Mouse (Mus musculus): ENCODE measurements around the gene Copg2. TPM values are rescaled to one million over a fixed set of nuclear protein-coding genes. Genes with fewer than 3 reads are reported as not detected.
A peak's percentile ranks its signal among the peaks of the same experiment; 100 is the strongest.

Gene Copg2
- polyA plus RNA-seq, 1 experiment from 2014 or later, result 26.8 TPM

GRCm38 (mm10) chr6:30897520-30897919 lies 926 bp upstream of the Copg2 start:
- Histone ChIP-seq H3K9me3 (ENCODE audit: control insufficient read depth, low read length) (no peaks in the 10 kb centered on the region), H3K4me1 (replicated peaks; ENCODE audit: control insufficient read depth, insufficient read depth, low read length) (peaks cover 5% of the 10 kb centered on the region; the same call in 1 of the 2 replicates), H3K4me3 (ENCODE audit: low read length) (no peak overlapping the region), H3K27me3 (ENCODE audit: control insufficient read depth, insufficient read depth, low read depth, low read length) (no peaks in the 10 kb centered on the region), H3K9ac (ENCODE audit: low read length) (no peak overlapping the region), H3K4me2 (ENCODE audit: low read depth, low read length) (no peak overlapping the region; the same call in 1 of the 2 replicates), H3K36me3 (ENCODE audit: control insufficient read depth, insufficient read depth, low read length) (no peaks in the 10 kb centered on the region), H3K27ac (ENCODE audit: low read length) (no peak overlapping the region)
- 72% methylated on average over 6 of the region's 6 CpGs for WGBS
- ATAC-seq (ENCODE audit: low read depth), result no peak

- Histone ChIP-seq H3K4me2 (ENCODE audit: low read depth, low read length) (peak overlapping the region; percentile 65), H3K36me3 (ENCODE audit: control insufficient read depth, insufficient read depth, low read length) (no peaks in the 10 kb centered on the region), H3K9ac (ENCODE audit: low read length) (peak overlapping the region; percentile 66), H3K27me3 (ENCODE audit: control insufficient read depth, insufficient read depth, low read depth, low read length) (no peaks in the 10 kb centered on the region), H3K27ac (ENCODE audit: low read length) (peak overlapping the region; percentile 58), H3K4me3 (ENCODE audit: low read length) (peak overlapping the region; percentile 81), H3K4me1 (replicated peaks; ENCODE audit: control insufficient read depth, insufficient read depth, low read length) (peaks cover 5% of the 10 kb centered on the region; the same call in 1 of the 2 replicates), H3K9me3 (ENCODE audit: control insufficient read depth, low read length) (no peaks in the 10 kb centered on the region)
- WGBS, result 12% methylated on average over 8 of the region's 8 CpGs
- peak; percentile 4; the same call in 1 of the 2 replicates for ATAC-seq (ENCODE audit: low read depth)
Measured at GRCm38 (mm10) chr6:30896986-30897327, 363 bp upstream of the Copg2 start.

GRCm38 (mm10) chr6:30895819-30896194 lies 787 bp downstream of the Copg2 start:
- H3K9me3 ChIP-seq (ENCODE audit: control insufficient read depth, low read length), result no peaks in the 10 kb centered on the region
- H3K4me1 ChIP-seq (replicated peaks; ENCODE audit: control insufficient read depth, insufficient read depth, low read length), result peaks cover 5% of the 10 kb centered on the region; the same call in 1 of the 2 replicates
- peak overlapping the region; percentile 81 for H3K4me3 ChIP-seq (ENCODE audit: low read length)
- no peaks in the 10 kb centered on the region for H3K27me3 ChIP-seq (ENCODE audit: control insufficient read depth, insufficient read depth, low read depth, low read length)
- 19% methylated on average over 3 of the region's 3 CpGs for WGBS
- no peaks in the 10 kb centered on the region for H3K36me3 ChIP-seq (ENCODE audit: control insufficient read depth, insufficient read depth, low read length)
- no peak; the same call in 1 of the 2 replicates for ATAC-seq (ENCODE audit: low read depth)
- peak overlapping the region; percentile 95 for H3K27ac ChIP-seq (ENCODE audit: low read length)
- peak overlapping the region; percentile 90 for H3K9ac ChIP-seq (ENCODE audit: low read length)
- H3K4me2 ChIP-seq (ENCODE audit: low read depth, low read length), result peak overlapping the region; percentile 65

GRCm38 (mm10) chr6:30893081-30893480 lies 3.5 kb downstream of the Copg2 start:
- Histone ChIP-seq H3K4me1 (replicated peaks; ENCODE audit: control insufficient read depth, insufficient read depth, low read length) (peaks cover 5% of the 10 kb centered on the region; the same call in 1 of the 2 replicates), H3K27me3 (ENCODE audit: control insufficient read depth, insufficient read depth, low read depth, low read length) (no peaks in the 10 kb centered on the region), H3K27ac (ENCODE audit: low read length) (no peak overlapping the region), H3K4me3 (ENCODE audit: low read length) (no peak overlapping the region), H3K36me3 (ENCODE audit: control insufficient read depth, insufficient read depth, low read length) (no peaks in the 10 kb centered on the region), H3K9ac (ENCODE audit: low read length) (no peak overlapping the region), H3K9me3 (ENCODE audit: control insufficient read depth, low read length) (no peaks in the 10 kb centered on the region), H3K4me2 (ENCODE audit: low read depth, low read length) (no peak overlapping the region)
- WGBS, result 68% methylated on average over 4 of the region's 4 CpGs
- ATAC-seq (ENCODE audit: low read depth), result no peak

- Histone ChIP-seq H3K4me2 (ENCODE audit: low read depth, low read length) (no peak overlapping the region), H3K9ac (ENCODE audit: low read length) (no peak overlapping the region), H3K4me3 (ENCODE audit: low read length) (no peak overlapping the region), H3K27me3 (ENCODE audit: control insufficient read depth, insufficient read depth, low read depth, low read length) (no peaks in the 10 kb centered on the region), H3K4me1 (replicated peaks; ENCODE audit: control insufficient read depth, insufficient read depth, low read length) (0 out of 2 replicates have a peak, but pooled peaks cover 5% of the 10 kb centered on the region), H3K9me3 (ENCODE audit: control insufficient read depth, low read length) (no peaks in the 10 kb centered on the region), H3K27ac (ENCODE audit: low read length) (no peak overlapping the region), H3K36me3 (ENCODE audit: control insufficient read depth, insufficient read depth, low read length) (no peaks in the 10 kb centered on the region)
- no peak for ATAC-seq (ENCODE audit: low read depth)
Measured at GRCm38 (mm10) chr6:30891761-30892160, 4.8 kb downstream of the Copg2 start.

- peaks cover 6% of the 10 kb centered on the region; the same call in 1 of the 2 replicates for H3K36me3 ChIP-seq (ENCODE audit: control insufficient read depth, insufficient read depth, low read length)
Measured at GRCm38 (mm10) chr6:30884856-30885255, 11.7 kb downstream of the Copg2 start.

GRCm38 (mm10) chr6:30883491-30883890 lies 13.1 kb downstream of the Copg2 start:
- no peaks in the 10 kb centered on the region for H3K27me3 ChIP-seq (ENCODE audit: control insufficient read depth, insufficient read depth, low read depth, low read length)
- H3K4me3 ChIP-seq (ENCODE audit: low read length), result no peak overlapping the region
- peaks cover 6% of the 10 kb centered on the region; the same call in 1 of the 2 replicates for H3K36me3 ChIP-seq (ENCODE audit: control insufficient read depth, insufficient read depth, low read length)
- peak; percentile 54; the same call in 1 of the 2 replicates for ATAC-seq (ENCODE audit: low read depth)
- H3K9me3 ChIP-seq (ENCODE audit: control insufficient read depth, low read length), result no peaks in the 10 kb centered on the region
- WGBS, result 59% methylated on average over 4 of the region's 4 CpGs
- no peaks in the 10 kb centered on the region for H3K4me1 ChIP-seq (replicated peaks; ENCODE audit: control insufficient read depth, insufficient read depth, low read length)
- no peak overlapping the region for H3K4me2 ChIP-seq (ENCODE audit: low read depth, low read length)
- H3K9ac ChIP-seq (ENCODE audit: low read length), result no peak overlapping the region
- H3K27ac ChIP-seq (ENCODE audit: low read length), result no peak overlapping the region

More at GRCm38 (mm10) chr6:30884856-30885255, 11.7 kb downstream of the Copg2 start:
- H3K9ac ChIP-seq (ENCODE audit: low read length), result no peak overlapping the region
- H3K4me1 ChIP-seq (replicated peaks; ENCODE audit: control insufficient read depth, insufficient read depth, low read length), result no peaks in the 10 kb centered on the region
- ATAC-seq (ENCODE audit: low read depth), result no peak
- H3K4me2 ChIP-seq (ENCODE audit: low read depth, low read length), result no peak overlapping the region
- no peaks in the 10 kb centered on the region for H3K9me3 ChIP-seq (ENCODE audit: control insufficient read depth, low read length)
- H3K4me3 ChIP-seq (ENCODE audit: low read length), result no peak overlapping the region
- WGBS, result 85% methylated on average over 3 of the region's 3 CpGs
- no peak overlapping the region for H3K27ac ChIP-seq (ENCODE audit: low read length)
- no peaks in the 10 kb centered on the region for H3K27me3 ChIP-seq (ENCODE audit: control insufficient read depth, insufficient read depth, low read depth, low read length)

GRCm38 (mm10) chr6:30876661-30877060 lies 19.9 kb downstream of the Copg2 start:
- no peak for ATAC-seq (ENCODE audit: low read depth)
- no peak overlapping the region for H3K4me3 ChIP-seq (ENCODE audit: low read length)
- H3K9ac ChIP-seq (ENCODE audit: low read length), result no peak overlapping the region
- no peaks in the 10 kb centered on the region for H3K9me3 ChIP-seq (ENCODE audit: control insufficient read depth, low read length)
- no peak overlapping the region for H3K4me2 ChIP-seq (ENCODE audit: low read depth, low read length)
- 0 out of 2 replicates have a peak, but pooled peaks cover 2% of the 10 kb centered on the region for H3K36me3 ChIP-seq (ENCODE audit: control insufficient read depth, insufficient read depth, low read length)
- H3K27me3 ChIP-seq (ENCODE audit: control insufficient read depth, insufficient read depth, low read depth, low read length), result no peaks in the 10 kb centered on the region
- H3K4me1 ChIP-seq (replicated peaks; ENCODE audit: control insufficient read depth, insufficient read depth, low read length), result no peaks in the 10 kb centered on the region
- no peak overlapping the region for H3K27ac ChIP-seq (ENCODE audit: low read length)

- 89% methylated on average over 1 of the region's 1 CpGs for WGBS
- H3K36me3 ChIP-seq (ENCODE audit: control insufficient read depth, insufficient read depth, low read length), result no peaks in the 10 kb centered on the region; the same call in 1 of the 2 replicates
- no peak overlapping the region for H3K9ac ChIP-seq (ENCODE audit: low read length)
Measured at GRCm38 (mm10) chr6:30866501-30866900, 30.1 kb downstream of the Copg2 start.

More at GRCm38 (mm10) chr6:30866501-30866900, 30.1 kb downstream of the Copg2 start:
- Histone ChIP-seq H3K4me1 (replicated peaks; ENCODE audit: control insufficient read depth, insufficient read depth, low read length) (no peaks in the 10 kb centered on the region), H3K9me3 (ENCODE audit: control insufficient read depth, low read length) (no peaks in the 10 kb centered on the region), H3K27ac (ENCODE audit: low read length) (no peak overlapping the region), H3K4me2 (ENCODE audit: low read depth, low read length) (no peak overlapping the region), H3K27me3 (ENCODE audit: control insufficient read depth, insufficient read depth, low read depth, low read length) (no peaks in the 10 kb centered on the region), H3K4me3 (ENCODE audit: low read length) (no peak overlapping the region)
- ATAC-seq (ENCODE audit: low read depth), result no peak

Measured in lung, embryonic 16.5 days (tissue).